Mouse (Mus musculus): ENCODE measurements around the gene Nbea.

Nbea gene

DNA sequence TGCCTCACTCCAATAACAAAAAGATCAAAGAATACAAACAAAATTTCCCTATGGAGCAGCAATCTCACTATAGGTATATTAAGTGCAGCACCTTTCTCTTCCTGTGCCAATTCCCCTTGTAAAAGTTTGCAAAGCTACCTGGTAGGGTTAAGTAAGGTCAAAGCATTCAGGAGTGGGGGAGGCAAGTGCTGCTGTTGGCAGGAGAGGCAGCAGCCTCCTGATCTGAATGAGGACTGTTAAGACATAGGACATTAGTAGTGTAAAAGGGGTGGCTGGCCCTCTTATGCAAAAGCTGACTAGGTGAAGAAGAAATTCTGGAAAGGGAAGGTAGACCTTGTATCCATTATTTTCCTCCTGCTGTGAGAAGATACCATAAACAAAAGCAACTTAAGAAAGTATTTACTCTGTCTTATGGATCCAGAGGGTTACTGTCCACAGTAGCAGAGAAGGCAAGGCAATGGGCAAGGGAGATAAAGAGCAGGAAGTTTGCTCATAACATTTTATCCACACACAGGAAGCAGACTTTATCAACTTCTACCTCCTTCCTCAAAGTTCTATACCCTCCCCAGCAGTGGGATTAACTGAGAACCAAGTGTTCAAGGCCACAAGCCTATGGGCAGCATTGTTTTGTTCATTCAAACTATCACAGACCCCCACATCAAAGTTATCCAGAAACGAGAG lies 117.0 kb downstream of the Nbea start:
- Histone ChIP-seq H3K4me3 (replicated peaks; ENCODE audit: low read length) (no peak overlapping the region), H3K4me1 (replicated peaks; ENCODE audit: low read depth, low read length) (no peaks in the 10 kb centered on the region), H3K36me3 (ENCODE audit: insufficient read depth, low read length) (no peaks in the 10 kb centered on the region), H3K27me3 (ENCODE audit: insufficient read depth, low read length) (no peaks in the 10 kb centered on the region), H3K9me3 (ENCODE audit: low read length) (no peaks in the 10 kb centered on the region)
- no peak for TF ChIP-seq CTCF (conservative IDR thresholded peaks at IDR 0.05; ENCODE audit: low read length)
- TF ChIP-seq NANOG (IDR thresholded peaks at IDR 0.05; ENCODE audit: borderline replicate concordance, low read length): no peak
- no peak for TF ChIP-seq POU5F1 (IDR thresholded peaks at IDR 0.05; ENCODE audit: borderline replicate concordance, low read length)

- no peak for TF ChIP-seq POU5F1 (IDR thresholded peaks at IDR 0.05; ENCODE audit: borderline replicate concordance, low read length)
- no peak for TF ChIP-seq NANOG (IDR thresholded peaks at IDR 0.05; ENCODE audit: borderline replicate concordance, low read length)
- no peak for TF ChIP-seq CTCF (conservative IDR thresholded peaks at IDR 0.05; ENCODE audit: low read length)
These were observed 118.3 kb downstream of the Nbea start for GRCm38 (mm10) chr3:56065234-56065633.

DNA sequence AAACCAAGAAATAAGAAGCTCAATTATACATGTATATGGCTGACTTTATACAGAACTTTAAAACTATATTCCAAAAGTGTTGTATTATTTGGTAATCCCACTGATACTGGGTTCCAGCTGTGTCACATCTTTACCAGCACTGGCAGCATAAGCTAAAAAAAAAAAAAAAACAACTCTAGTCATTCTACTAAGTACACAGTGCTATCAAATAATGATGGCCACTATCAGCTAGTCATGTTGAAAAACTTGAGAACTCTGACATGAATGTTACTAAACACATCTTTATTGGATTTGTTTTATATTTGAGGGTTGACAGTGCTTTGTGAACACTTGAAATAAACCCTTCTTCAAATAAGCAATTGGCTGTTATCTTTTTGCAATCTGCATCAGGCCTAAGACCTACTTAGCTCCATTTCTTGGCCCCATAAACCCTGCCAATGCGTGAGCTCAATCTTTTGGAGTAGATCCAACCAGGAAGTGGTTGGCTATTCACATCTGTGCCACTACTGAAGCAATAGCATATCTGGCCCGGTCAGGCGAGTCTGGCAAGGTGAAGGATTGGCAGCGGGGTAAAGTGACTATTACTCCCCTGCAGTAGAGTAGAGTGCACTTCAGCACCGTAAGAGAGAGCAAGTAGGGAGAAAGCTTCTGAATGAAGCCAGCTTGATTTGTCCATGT lies 137.7 kb downstream of the Nbea start:
- H3K4me3 ChIP-seq (replicated peaks; ENCODE audit: low read length): no peak overlapping the region
- H3K4me1 ChIP-seq (replicated peaks; ENCODE audit: low read depth, low read length): no peaks in the 10 kb centered on the region
- no peaks in the 10 kb centered on the region for H3K9me3 ChIP-seq (ENCODE audit: low read length)
- TF ChIP-seq NANOG (IDR thresholded peaks at IDR 0.05; ENCODE audit: borderline replicate concordance, low read length) (no peak), CTCF (conservative IDR thresholded peaks at IDR 0.05; ENCODE audit: low read length) (no peak), POU5F1 (IDR thresholded peaks at IDR 0.05; ENCODE audit: borderline replicate concordance, low read length) (no peak)
- H3K36me3 ChIP-seq (ENCODE audit: insufficient read depth, low read length): no peaks in the 10 kb centered on the region
- no peaks in the 10 kb centered on the region for H3K27me3 ChIP-seq (ENCODE audit: insufficient read depth, low read length)

More at GRCm38 (mm10) chr3:56065234-56065633, 118.3 kb downstream of the Nbea start:
- Histone ChIP-seq H3K9me3 (ENCODE audit: low read length) (no peaks in the 10 kb centered on the region), H3K27me3 (ENCODE audit: insufficient read depth, low read length) (no peaks in the 10 kb centered on the region), H3K4me3 (replicated peaks; ENCODE audit: low read length) (no peak overlapping the region), H3K4me1 (replicated peaks; ENCODE audit: low read depth, low read length) (no peaks in the 10 kb centered on the region), H3K36me3 (ENCODE audit: insufficient read depth, low read length) (no peaks in the 10 kb centered on the region)

- H3K4me1 ChIP-seq (replicated peaks; ENCODE audit: low read depth, low read length): no peaks in the 10 kb centered on the region
- TF ChIP-seq POU5F1 (IDR thresholded peaks at IDR 0.05; ENCODE audit: borderline replicate concordance, low read length) (no peak), NANOG (IDR thresholded peaks at IDR 0.05; ENCODE audit: borderline replicate concordance, low read length) (no peak), CTCF (conservative IDR thresholded peaks at IDR 0.05; ENCODE audit: low read length) (no peak)
- no peaks in the 10 kb centered on the region for H3K27me3 ChIP-seq (ENCODE audit: insufficient read depth, low read length)
- no peaks in the 10 kb centered on the region for H3K9me3 ChIP-seq (ENCODE audit: low read length)
- no peaks in the 10 kb centered on the region for H3K36me3 ChIP-seq (ENCODE audit: insufficient read depth, low read length)
- no peak overlapping the region for H3K4me3 ChIP-seq (replicated peaks; ENCODE audit: low read length)
These were observed 140.4 kb downstream of the Nbea start for GRCm38 (mm10) chr3:56043091-56043490.

DNA sequence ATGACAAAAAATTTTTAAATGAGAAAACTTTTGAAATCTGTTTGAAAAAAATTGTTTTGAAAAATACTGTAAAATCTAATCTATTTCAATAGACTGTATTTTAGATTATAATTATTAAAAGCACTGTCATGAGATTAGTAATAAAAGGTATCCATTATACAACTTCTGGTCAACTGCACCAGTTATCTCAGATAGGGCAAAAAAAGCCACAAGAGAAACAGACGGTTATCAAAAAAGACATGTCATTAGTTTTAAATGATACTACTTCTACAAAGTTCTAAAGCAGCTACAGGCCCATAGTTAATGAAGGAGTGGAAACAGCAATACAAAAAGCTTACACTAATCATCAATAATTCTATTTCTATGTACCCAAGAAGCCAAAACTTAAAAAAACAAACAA lies 144.0 kb downstream of the Nbea start:
- TF ChIP-seq NANOG (IDR thresholded peaks at IDR 0.05; ENCODE audit: borderline replicate concordance, low read length) (no peak), CTCF (conservative IDR thresholded peaks at IDR 0.05; ENCODE audit: low read length) (no peak), POU5F1 (IDR thresholded peaks at IDR 0.05; ENCODE audit: borderline replicate concordance, low read length) (no peak)
- H3K36me3 ChIP-seq (ENCODE audit: insufficient read depth, low read length): no peaks in the 10 kb centered on the region
- no peaks in the 10 kb centered on the region for H3K9me3 ChIP-seq (ENCODE audit: low read length)
- no peaks in the 10 kb centered on the region for H3K27me3 ChIP-seq (ENCODE audit: insufficient read depth, low read length)
- H3K4me1 ChIP-seq (replicated peaks; ENCODE audit: low read depth, low read length): no peaks in the 10 kb centered on the region
- H3K4me3 ChIP-seq (replicated peaks; ENCODE audit: low read length): no peak overlapping the region

DNA sequence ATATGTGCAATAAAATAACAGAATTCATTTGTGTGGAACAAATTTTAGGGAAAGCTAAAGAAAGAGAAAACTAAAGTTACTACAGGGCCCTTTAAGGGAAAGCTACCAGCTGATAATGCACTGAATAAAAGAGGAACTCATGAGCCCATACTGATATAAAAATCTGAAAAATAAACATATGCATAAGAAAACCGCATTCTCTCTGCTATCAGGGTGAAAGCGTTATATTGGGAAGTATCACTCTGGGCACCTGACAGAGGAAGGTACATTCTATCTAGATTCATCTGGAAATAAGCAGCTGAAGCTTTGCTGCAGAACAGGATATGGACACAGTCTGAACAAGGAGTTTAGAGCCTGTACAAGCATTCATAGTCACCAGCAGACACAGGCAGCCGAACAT lies 148.9 kb downstream of the Nbea start:
- H3K4me1 ChIP-seq (replicated peaks; ENCODE audit: low read depth, low read length): no peaks in the 10 kb centered on the region
- TF ChIP-seq NANOG (IDR thresholded peaks at IDR 0.05; ENCODE audit: borderline replicate concordance, low read length) (no peak), POU5F1 (IDR thresholded peaks at IDR 0.05; ENCODE audit: borderline replicate concordance, low read length) (no peak), CTCF (conservative IDR thresholded peaks at IDR 0.05; ENCODE audit: low read length) (no peak)
- H3K9me3 ChIP-seq (ENCODE audit: low read length): no peaks in the 10 kb centered on the region
- H3K27me3 ChIP-seq (ENCODE audit: insufficient read depth, low read length): no peaks in the 10 kb centered on the region
- H3K36me3 ChIP-seq (ENCODE audit: insufficient read depth, low read length): no peaks in the 10 kb centered on the region
- no peak overlapping the region for H3K4me3 ChIP-seq (replicated peaks; ENCODE audit: low read length)

- Histone ChIP-seq H3K9me3 (ENCODE audit: low read length) (no peaks in the 10 kb centered on the region), H3K36me3 (ENCODE audit: insufficient read depth, low read length) (no peaks in the 10 kb centered on the region), H3K27me3 (ENCODE audit: insufficient read depth, low read length) (no peaks in the 10 kb centered on the region), H3K4me3 (replicated peaks; ENCODE audit: low read length) (no peak overlapping the region), H3K4me1 (replicated peaks; ENCODE audit: low read depth, low read length) (no peaks in the 10 kb centered on the region)
- TF ChIP-seq CTCF (conservative IDR thresholded peaks at IDR 0.05; ENCODE audit: low read length) (no peak), NANOG (IDR thresholded peaks at IDR 0.05; ENCODE audit: borderline replicate concordance, low read length) (no peak), POU5F1 (IDR thresholded peaks at IDR 0.05; ENCODE audit: borderline replicate concordance, low read length) (no peak)
These were observed 165.0 kb downstream of the Nbea start for GRCm38 (mm10) chr3:56018494-56018893.

GRCm38 (mm10) chr3:56011132-56011531 lies 172.4 kb downstream of the Nbea start:
- no peak for TF ChIP-seq CTCF (conservative IDR thresholded peaks at IDR 0.05; ENCODE audit: low read length)
- no peak for TF ChIP-seq POU5F1 (IDR thresholded peaks at IDR 0.05; ENCODE audit: borderline replicate concordance, low read length)
- no peak for TF ChIP-seq NANOG (IDR thresholded peaks at IDR 0.05; ENCODE audit: borderline replicate concordance, low read length)
- H3K9me3 ChIP-seq (ENCODE audit: low read length): peaks cover 4% of the 10 kb centered on the region; the same call in 1 of the 2 replicates
- no peaks in the 10 kb centered on the region for H3K27me3 ChIP-seq (ENCODE audit: insufficient read depth, low read length)
- no peaks in the 10 kb centered on the region for H3K4me1 ChIP-seq (replicated peaks; ENCODE audit: low read depth, low read length)
- H3K36me3 ChIP-seq (ENCODE audit: insufficient read depth, low read length): no peaks in the 10 kb centered on the region
- no peak overlapping the region for H3K4me3 ChIP-seq (replicated peaks; ENCODE audit: low read length)

All from E14TG2a.4 (cell line).